ENCODE assay signal across 10 mouse cellular contexts in the genomic region with DNA sequence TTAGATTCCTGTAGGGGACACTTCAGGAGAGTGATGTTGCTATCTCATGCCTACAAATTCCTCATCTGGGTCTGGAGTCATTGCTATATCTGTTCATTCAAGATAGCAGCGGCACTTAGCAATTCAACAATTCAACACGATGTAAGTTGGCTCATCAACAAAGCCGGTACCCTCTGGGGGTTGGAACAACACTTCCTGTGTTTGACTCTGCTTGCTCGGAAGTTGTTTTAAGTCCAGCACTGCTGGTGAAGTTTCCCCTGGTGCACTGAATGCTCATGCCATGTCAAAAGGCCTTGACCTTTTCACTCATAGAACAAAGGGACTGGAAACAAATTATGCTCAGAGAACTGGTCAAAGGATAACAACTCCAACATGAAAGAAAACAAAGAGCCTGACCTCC.
DNase-seq lines count a peak whose midpoint lies in the region; ATAC-seq and TF ChIP-seq lines count a peak whose summit lies in the region.
"Had no signal": no experiment of that assay in that cellular context is flagged by ENCODE, and none has a peak within 500 bp of the region (broad histone marks: within the 10 kb centered on the region; RNA-seq: fewer than 3 reads in every experiment).

No protein-coding gene starts in this region.

- 16% methylated on average over 4 of the region's 4 CpGs for WGBS in forebrain, embryonic 10.5 days
- 6% methylated on average over 4 of the region's 4 CpGs for WGBS in forebrain, embryonic 12.5 days
- WGBS in thymus, adult 2 months, result 54% methylated on average over 4 of the region's 4 CpGs

- TF ChIP-seq POLR2A in thymus, adult 2 months (IDR thresholded peaks at IDR 0.05; ENCODE audit: control insufficient read depth, extremely low read depth, insufficient read depth, low read length, poor library complexity), result no peak

- peak; percentile 21 for DNase-seq in forebrain, embryonic 10.5 days (ENCODE audit: extremely low spot score, low spot score)
- DNase-seq in thymus, adult 2 months, result peak; percentile 18
- no peak for DNase-seq in thymus, adult 18-20 months
- DNase-seq in lung, postnatal 14 days, result peak; percentile 4
- no peak for DNase-seq in frontal cortex, postnatal 14 days (ENCODE audit: low spot score in 2 of 2)
- DNase-seq in right cerebral cortex, postnatal 36 days (ENCODE audit: low spot score in 2 of 2), result no peak
- no peak for DNase-seq in spleen, postnatal 36 days (ENCODE audit: low spot score in 2 of 2)
- DNase-seq: kidney, postnatal 14 days had no signal

- no peak for TF ChIP-seq CTCF in thymus, adult 2 months (IDR thresholded peaks at IDR 0.05; ENCODE audit: borderline replicate concordance, control insufficient read depth, extremely low read depth, insufficient read depth, low read length, poor library complexity)

- H3K4me2 ChIP-seq in forebrain, embryonic 12.5 days, result no peak overlapping the region
- H3K4me2 ChIP-seq: limb, embryonic 13.5 days had no signal

- H3K4me1 ChIP-seq in forebrain, embryonic 10.5 days, result peaks cover 14% of the 10 kb centered on the region
- peaks cover 8% of the 10 kb centered on the region; the same call in 1 of the 2 replicates for H3K4me1 ChIP-seq in forebrain, embryonic 12.5 days
- no peaks in the 10 kb centered on the region for H3K4me1 ChIP-seq in thymus, adult 2 months (replicated peaks; ENCODE audit: control insufficient read depth, insufficient read depth, low read length)
- H3K4me1 ChIP-seq: limb, embryonic 13.5 days had no signal

- peak overlapping the region; percentile 56 for H3K27ac ChIP-seq in forebrain, embryonic 10.5 days
- no peak overlapping the region for H3K27ac ChIP-seq in forebrain, embryonic 12.5 days
- H3K27ac ChIP-seq in thymus, adult 2 months (ENCODE audit: control insufficient read depth, insufficient read depth, low read length), result no peak overlapping the region
- H3K27ac ChIP-seq: limb, embryonic 13.5 days had no signal

- no peaks in the 10 kb centered on the region for H3K36me3 ChIP-seq in forebrain, embryonic 10.5 days (replicated peaks)
- H3K36me3 ChIP-seq in forebrain, embryonic 12.5 days (replicated peaks), result no peaks in the 10 kb centered on the region
- no peaks in the 10 kb centered on the region for H3K36me3 ChIP-seq in thymus, adult 2 months (ENCODE audit: control insufficient read depth, insufficient read depth, low read length)
- H3K36me3 ChIP-seq: limb, embryonic 13.5 days had no signal

- H3K4me3 ChIP-seq in forebrain, embryonic 10.5 days, result no peak overlapping the region
- no peak overlapping the region for H3K4me3 ChIP-seq in forebrain, embryonic 12.5 days (replicated peaks)
- H3K4me3 ChIP-seq in thymus, adult 2 months (ENCODE audit: control insufficient read depth, insufficient read depth, low read length), result no peak overlapping the region
- H3K4me3 ChIP-seq: limb, embryonic 13.5 days had no signal

- no peaks in the 10 kb centered on the region for H3K9me3 ChIP-seq in forebrain, embryonic 10.5 days
- no peaks in the 10 kb centered on the region for H3K9me3 ChIP-seq in forebrain, embryonic 12.5 days
- H3K9me3 ChIP-seq: limb, embryonic 13.5 days had no signal

- no peak overlapping the region for H3K9ac ChIP-seq in forebrain, embryonic 12.5 days
- H3K9ac ChIP-seq: limb, embryonic 13.5 days had no signal

- peaks cover 25% of the 10 kb centered on the region for H3K27me3 ChIP-seq in forebrain, embryonic 10.5 days (ENCODE audit: poor library complexity, severe bottlenecking)
- no peaks in the 10 kb centered on the region for H3K27me3 ChIP-seq in forebrain, embryonic 12.5 days
- no peaks in the 10 kb centered on the region for H3K27me3 ChIP-seq in thymus, adult 2 months (ENCODE audit: control insufficient read depth, insufficient read depth, low read length)
- H3K27me3 ChIP-seq: limb, embryonic 13.5 days had no signal

- no peak; the same call in 1 of the 2 replicates for ATAC-seq in forebrain, embryonic 12.5 days (ENCODE audit: low FRiP score)

Comparison
In these comparisons a context has a peak if more than half of its experiments do, and no peak if none do; other contexts are left out.
1. DNase-seq: peak in forebrain, embryonic 10.5 days (single experiment), thymus, adult 2 months (single experiment) and lung, postnatal 14 days (single experiment); none in thymus, adult 18-20 months (0 of 2), frontal cortex, postnatal 14 days (0 of 2), right cerebral cortex, postnatal 36 days (0 of 2) and spleen, postnatal 36 days (0 of 2).